In the genomic region with DNA sequence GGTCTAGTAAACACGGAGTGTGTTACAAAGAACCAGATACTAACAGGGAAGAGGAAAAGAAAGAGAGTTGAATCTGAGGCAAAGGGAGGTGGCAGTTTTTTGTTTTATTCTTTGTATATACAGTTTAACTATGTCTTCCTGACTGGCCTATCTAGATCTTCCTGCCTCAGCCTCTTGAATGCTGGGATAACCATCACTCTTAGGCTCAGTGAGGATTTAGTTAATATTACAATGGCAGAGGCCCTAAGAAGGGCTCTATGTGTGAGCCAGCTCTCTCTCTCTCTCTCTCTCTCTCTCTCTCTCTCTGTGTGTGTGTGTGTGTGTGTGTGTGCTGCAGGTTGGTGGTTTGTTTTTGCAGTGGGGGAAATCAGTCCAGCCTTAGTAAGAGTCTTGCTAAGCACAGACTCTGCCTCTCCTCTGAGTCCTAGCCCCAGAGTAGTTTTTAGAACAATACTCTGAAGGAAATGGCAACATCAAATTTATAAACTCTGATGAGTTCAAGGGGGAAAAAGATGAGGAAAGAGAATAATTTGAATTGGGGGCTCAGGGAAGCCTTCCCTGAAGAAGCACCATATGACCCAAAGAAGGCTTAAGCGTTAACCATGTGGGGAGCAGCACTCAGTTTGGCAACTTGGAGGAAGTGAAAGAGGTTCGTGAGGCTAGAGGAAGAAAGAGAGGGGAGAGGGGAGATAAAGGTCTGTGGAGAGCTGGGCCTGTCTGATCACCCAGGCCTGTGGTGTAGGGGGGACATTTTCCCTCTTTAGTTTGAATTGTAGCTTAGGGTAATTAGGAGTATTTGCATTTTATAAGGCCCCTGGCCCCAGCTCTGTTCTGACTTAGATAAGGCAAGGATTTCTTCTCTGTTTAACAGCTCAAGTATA, we compare ENCODE assay signal across 8 mouse cellular contexts. TPM values are rescaled to one million over a fixed set of nuclear protein-coding genes. Genes with fewer than 3 reads are reported as not detected.
A peak's percentile ranks its signal among the peaks of the same experiment; 100 is the strongest.
DNase-seq lines count a peak whose midpoint lies in the region; ATAC-seq lines count a peak whose summit lies in the region.

No protein-coding gene starts in this region.

- intact Hi-C loops in left cerebral cortex, postnatal 14 days (cut with DNase I): no loop called here

- H3K4me1 ChIP-seq in neural tube, embryonic 12.5 days: peaks cover 35% of the 10 kb centered on the region
- H3K4me1 ChIP-seq in forebrain, embryonic 15.5 days: peaks cover 36% of the 10 kb centered on the region
- peaks cover 79% of the 10 kb centered on the region for H3K4me1 ChIP-seq in liver, embryonic 13.5 days (replicated peaks)

- no peaks in the 10 kb centered on the region for H3K36me3 ChIP-seq in neural tube, embryonic 12.5 days
- no peaks in the 10 kb centered on the region for H3K36me3 ChIP-seq in forebrain, embryonic 15.5 days
- peaks cover 3% of the 10 kb centered on the region; the same call in 1 of the 2 replicates for H3K36me3 ChIP-seq in liver, embryonic 13.5 days

- H3K27ac ChIP-seq in neural tube, embryonic 12.5 days: no peak overlapping the region
- no peak overlapping the region for H3K27ac ChIP-seq in forebrain, embryonic 15.5 days (replicated peaks)
- peak overlapping the region; percentile 91 for H3K27ac ChIP-seq in liver, embryonic 13.5 days

- H3K27me3 ChIP-seq in neural tube, embryonic 12.5 days (replicated peaks): no peaks in the 10 kb centered on the region
- no peaks in the 10 kb centered on the region for H3K27me3 ChIP-seq in forebrain, embryonic 15.5 days
- H3K27me3 ChIP-seq in liver, embryonic 13.5 days: no peaks in the 10 kb centered on the region

- H3K4me2 ChIP-seq in neural tube, embryonic 12.5 days (replicated peaks): peak overlapping the region; percentile 88; the same call in 1 of the 2 replicates
- H3K4me2 ChIP-seq in forebrain, embryonic 15.5 days (replicated peaks): peak overlapping the region; percentile 76; the same call in 1 of the 2 replicates
- peak overlapping the region; percentile 96 for H3K4me2 ChIP-seq in liver, embryonic 13.5 days

- H3K9me3 ChIP-seq in neural tube, embryonic 12.5 days: no peaks in the 10 kb centered on the region
- no peaks in the 10 kb centered on the region for H3K9me3 ChIP-seq in forebrain, embryonic 15.5 days
- H3K9me3 ChIP-seq in liver, embryonic 13.5 days (replicated peaks): no peaks in the 10 kb centered on the region

- H3K4me3 ChIP-seq in neural tube, embryonic 12.5 days: no peak overlapping the region
- H3K4me3 ChIP-seq in forebrain, embryonic 15.5 days: no peak overlapping the region
- peak overlapping the region; percentile 99 for H3K4me3 ChIP-seq in liver, embryonic 13.5 days (replicated peaks)

- no peak for ATAC-seq in neural tube, embryonic 12.5 days (ENCODE audit: low FRiP score, low read depth)
- no peak for ATAC-seq in forebrain, embryonic 15.5 days (replicated peaks)
- no peak for ATAC-seq in liver, embryonic 13.5 days (ENCODE audit: low read depth)

- no peak for DNase-seq in neural tube, embryonic 10.5 days (ENCODE audit: extremely low spot score, low spot score)
- DNase-seq in liver, embryonic 13.5 days: no peak
- peak; percentile 33 for DNase-seq in thymus, postnatal 0 days (ENCODE audit: low spot score)
- DNase-seq in kidney, adult 8-10 months: no peak
- DNase-seq in gastrocnemius, postnatal 25 days: no peak
- DNase-seq in left cerebral cortex, postnatal 14 days (ENCODE audit: low spot score in 2 of 2): no peak

- WGBS in neural tube, embryonic 12.5 days: 53% methylated on average over 3 of the region's 3 CpGs
- 74% methylated on average over 3 of the region's 3 CpGs for WGBS in forebrain, embryonic 15.5 days
- 18% methylated on average over 3 of the region's 3 CpGs for WGBS in liver, embryonic 13.5 days (ENCODE audit: insufficient replicate concordance)

- H3K9ac ChIP-seq in neural tube, embryonic 12.5 days: no peak overlapping the region
- H3K9ac ChIP-seq in forebrain, embryonic 15.5 days (replicated peaks): no peak overlapping the region
- peak overlapping the region; percentile 94 for H3K9ac ChIP-seq in liver, embryonic 13.5 days

RNA-seq across cellular contexts. Expression of gene Zfp592, which starts 2.0 kb away (rescaled TPM):
- 9.7 and 14.2 TPM in 2 replicates for polyA plus RNA-seq in neural tube, embryonic 12.5 days (2016; fragmentation: Nextera tagmentation; extraction: Ambion mirVana)
- polyA plus RNA-seq in forebrain, embryonic 15.5 days (2015; fragmentation: Nextera tagmentation; extraction: Ambion mirVana): 8.3 and 9.8 TPM in 2 replicates
- 6.1 and 6.8 TPM in 2 replicates for polyA plus RNA-seq in liver, embryonic 13.5 days (2015; fragmentation: Nextera tagmentation; extraction: Ambion mirVana)
- 11.9 and 13.1 TPM in 2 replicates for polyA plus RNA-seq in thymus, postnatal 0 days (2015; fragmentation: Nextera tagmentation; extraction: Ambion mirVana)
- 10 to 100 TPM; 10.2 to 10.6 TPM for total RNA-seq in gastrocnemius, postnatal 25 days (2021)
- total RNA-seq in left cerebral cortex, postnatal 14 days (2021): 10 to 100 TPM; 20.7 to 24.0 TPM

RNA-seq across cellular contexts. Expression of gene Sec11a, which starts 47.9 kb away (rescaled TPM):
- polyA plus RNA-seq in neural tube, embryonic 12.5 days (2016; fragmentation: Nextera tagmentation; extraction: Ambion mirVana): 170 and 176 TPM in 2 replicates
- 149 and 157 TPM in 2 replicates for polyA plus RNA-seq in forebrain, embryonic 15.5 days (2015; fragmentation: Nextera tagmentation; extraction: Ambion mirVana)
- polyA plus RNA-seq in liver, embryonic 13.5 days (2015; fragmentation: Nextera tagmentation; extraction: Ambion mirVana): 120 and 121 TPM in 2 replicates
- polyA plus RNA-seq in thymus, postnatal 0 days (2015; fragmentation: Nextera tagmentation; extraction: Ambion mirVana): 193 and 208 TPM in 2 replicates
- 10 to 100 TPM; 25.4 to 29.9 TPM for total RNA-seq in gastrocnemius, postnatal 25 days (2021)
- 10 to 100 TPM; 54.9 to 62.4 TPM for total RNA-seq in left cerebral cortex, postnatal 14 days (2021)
